Mouse (Mus musculus): ENCODE measurements around the gene Socs5. TPM values are rescaled to one million over a fixed set of nuclear protein-coding genes. Genes with fewer than 3 reads are reported as not detected.

The Socs5 gene
- total RNA-seq, 1 experiment from 2014 or later = 6.5 TPM

Other genes starting within 250 kb of the Socs5 start
- not detected in 3 replicates for gene Tmem247, start 190.3 kb upstream of the Socs5 start, total RNA-seq (2017)
- gene Atp6v1e2, start 159.8 kb upstream of the Socs5 start, total RNA-seq (2017) = not detected in 3 replicates
- 56.4 to 70.3 TPM (median 57.8 TPM) in 3 replicates for gene Rhoq, start 144.6 kb upstream of the Socs5 start, total RNA-seq (2017)
- 30.8 to 39.6 TPM (median 32.3 TPM) in 3 replicates for gene Pigf, start 82.3 kb upstream of the Socs5 start, total RNA-seq (2017)
- gene Cript, start 82.1 kb upstream of the Socs5 start, total RNA-seq (2017) = 82.6 to 104 TPM (median 101 TPM) in 3 replicates
- 35.9 to 41.6 TPM (median 36.0 TPM) in 3 replicates for gene Mcfd2, start 158.3 kb downstream of the Socs5 start, total RNA-seq (2017)
- gene Ttc7, start 175.2 kb downstream of the Socs5 start, total RNA-seq (2017) = 126 to 169 TPM (median 150 TPM) in 3 replicates

Data from monocyte, adult 5-6 weeks (primary cell).